Mouse (Mus musculus) limb, embryonic 11.5 days (tissue): ENCODE measurements at regions not wholly inside any gene's neighbourhood (a gene's known extent, or its start where the extent isn't known, plus 50 kb on each side); places are given as distances from the start of the nearest gene placed in this dataset.

ENCODE experiments used
- ATAC-seq: fragments of 200-750 bp; cut with Nextera tagmentation; 2 replicates; pipeline ENCODE4 v1.8.0; 2017; ENCODE audit warnings: low read depth; ENCODE audit not compliant: insufficient number of reproducible peaks, low FRiP score, low TSS enrichment
- DNase-seq: peaks from one replicate; pipeline ENCODE4 v3.0.0-alpha.2; 2015; ENCODE audit warnings: low spot score
- H3K27ac ChIP-seq: fragments of 300-500 bp; sonication (generic); replicated peaks from 2 replicates; pipeline ENCODE4 v1.5.1; 2014; ENCODE audit warnings: low read depth, mild to moderate bottlenecking, low read length
- H3K27me3 ChIP-seq: fragments of 300-500 bp; sonication (generic); 2 replicates; pipeline ENCODE4 v1.6.1; 2014; ENCODE audit warnings: mild to moderate bottlenecking, low read length, mixed read lengths; ENCODE audit not compliant: control insufficient read depth, insufficient read depth
- H3K36me3 ChIP-seq: fragments of 300-500 bp; sonication (generic); 2 replicates; pipeline ENCODE4 v1.6.1; 2014; ENCODE audit warnings: mild to moderate bottlenecking, low read length, moderate library complexity, mixed read lengths; ENCODE audit not compliant: control insufficient read depth, insufficient read depth
- H3K4me1 ChIP-seq: fragments of 300-500 bp; sonication (generic); 2 replicates; pipeline ENCODE4 v1.6.1; 2014; ENCODE audit warnings: low read length, mixed read lengths; ENCODE audit not compliant: control insufficient read depth, insufficient read depth
- H3K4me2 ChIP-seq: fragments of 300-500 bp; sonication (generic); 2 replicates; pipeline ENCODE4 v1.6.1; 2014; ENCODE audit warnings: low read depth, mild to moderate bottlenecking, moderate library complexity; ENCODE audit not compliant: severe bottlenecking
- H3K4me3 ChIP-seq: fragments of 300-500 bp; sonication (generic); 2 replicates; pipeline ENCODE4 v1.5.1; 2014; ENCODE audit warnings: low read depth, low read length
- H3K9ac ChIP-seq: fragments of 300-500 bp; sonication (generic); 2 replicates; pipeline ENCODE4 v1.6.1; 2014; ENCODE audit warnings: mild to moderate bottlenecking, low read length
- H3K9me3 ChIP-seq: fragments of 300-500 bp; sonication (generic); 2 replicates; pipeline ENCODE4 v1.6.1; 2016; ENCODE audit warnings: low read length; ENCODE audit not compliant: control insufficient read depth
- WGBS: fragments of 180-500 bp; shearing (Covaris S2); extraction: QIAGEN DNeasy Blood & Tissue Kit; methylation state at CpG from one replicate; pipeline ENCODE4 v1.1.7; 2014; 5-methylcytosine and 5-hydroxymethylcytosine counted together

DNA sequence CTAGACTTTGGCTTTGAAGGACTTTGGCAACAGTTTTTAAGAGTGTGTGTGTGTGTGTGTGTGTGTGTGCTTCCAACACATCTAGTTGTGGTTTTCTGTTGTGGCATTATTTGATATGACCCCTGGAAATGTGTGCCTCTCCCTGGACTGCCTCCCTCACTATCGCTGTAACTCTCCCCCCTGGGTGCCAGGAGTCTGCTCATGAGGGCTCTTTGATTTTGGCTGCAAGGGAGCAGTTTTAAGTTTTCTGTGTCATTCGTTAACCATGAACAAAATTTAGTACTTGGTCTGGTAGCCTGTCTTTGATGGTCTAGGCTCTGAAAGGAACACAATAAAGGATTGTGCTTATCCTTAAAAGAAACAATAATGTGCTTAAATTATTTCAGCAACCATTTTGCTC is 313.9 kb downstream of the Mtx2 start:
- H3K9me3 ChIP-seq, result no peaks in the 10 kb centered on the region
- DNase-seq (no peak), ATAC-seq (no peak)
- no peak overlapping the region for H3K4me2 ChIP-seq
- no peaks in the 10 kb centered on the region for H3K36me3 ChIP-seq
- H3K9ac ChIP-seq, result no peak overlapping the region
- H3K4me1 ChIP-seq, result peaks cover 16% of the 10 kb centered on the region
- H3K27me3 ChIP-seq, result peaks cover 26% of the 10 kb centered on the region
- no peak overlapping the region for H3K27ac ChIP-seq
- no peak overlapping the region for H3K4me3 ChIP-seq
- WGBS, result 9% methylated on average over 2 of the region's 2 CpGs

DNA sequence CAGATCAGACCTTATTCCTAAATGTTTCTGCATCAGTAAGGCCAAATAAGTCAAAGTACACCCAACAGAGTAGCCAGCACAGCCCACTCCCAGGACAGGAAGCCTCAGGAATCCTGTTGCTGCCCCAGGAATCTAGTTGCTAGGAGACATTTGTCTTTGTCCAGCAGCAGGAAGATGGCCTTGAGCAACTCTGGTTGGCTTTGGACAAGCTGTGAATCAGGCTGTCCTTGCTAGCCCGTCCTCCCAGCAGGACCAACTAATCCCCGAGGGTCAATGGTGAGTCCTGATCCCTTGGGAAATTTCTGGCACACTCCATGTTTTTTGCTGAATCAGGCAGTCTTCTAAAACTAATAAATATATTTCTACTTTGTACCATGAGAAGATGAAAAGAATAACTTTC is 317.1 kb downstream of the Mtx2 start:
- Histone ChIP-seq H3K4me1 (peaks cover 16% of the 10 kb centered on the region), H3K9me3 (no peaks in the 10 kb centered on the region), H3K27me3 (peaks cover 20% of the 10 kb centered on the region), H3K9ac (no peak overlapping the region), H3K4me2 (no peak overlapping the region), H3K36me3 (no peaks in the 10 kb centered on the region), H3K4me3 (no peak overlapping the region), H3K27ac (no peak overlapping the region)
- WGBS, result 16% methylated on average over 2 of the region's 2 CpGs
- DNase-seq (no peak), ATAC-seq (no peak)

DNA sequence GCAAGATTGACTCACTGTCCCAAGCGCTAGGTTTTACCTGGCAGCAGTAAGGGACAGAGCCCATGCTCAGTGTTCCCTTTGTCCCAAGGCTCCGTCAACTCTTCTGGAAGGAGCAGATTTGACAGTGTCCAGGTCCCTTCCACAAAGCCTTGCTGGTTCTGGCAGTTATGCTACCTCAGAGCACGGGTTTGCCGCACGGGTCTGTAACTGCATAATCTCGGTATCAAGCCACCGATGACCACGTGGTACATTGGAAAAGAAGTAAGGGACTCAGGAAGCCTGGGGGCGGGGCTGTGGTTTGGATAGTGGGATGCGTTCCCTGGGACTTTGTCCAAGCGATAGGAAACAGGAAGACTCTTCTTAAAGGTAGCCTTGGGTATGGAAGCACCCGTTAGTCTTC is 319.3 kb downstream of the Mtx2 start:
- Histone ChIP-seq H3K27me3 (peaks cover 17% of the 10 kb centered on the region), H3K36me3 (no peaks in the 10 kb centered on the region)
- WGBS, result 83% methylated on average over 12 of the region's 12 CpGs

DNA sequence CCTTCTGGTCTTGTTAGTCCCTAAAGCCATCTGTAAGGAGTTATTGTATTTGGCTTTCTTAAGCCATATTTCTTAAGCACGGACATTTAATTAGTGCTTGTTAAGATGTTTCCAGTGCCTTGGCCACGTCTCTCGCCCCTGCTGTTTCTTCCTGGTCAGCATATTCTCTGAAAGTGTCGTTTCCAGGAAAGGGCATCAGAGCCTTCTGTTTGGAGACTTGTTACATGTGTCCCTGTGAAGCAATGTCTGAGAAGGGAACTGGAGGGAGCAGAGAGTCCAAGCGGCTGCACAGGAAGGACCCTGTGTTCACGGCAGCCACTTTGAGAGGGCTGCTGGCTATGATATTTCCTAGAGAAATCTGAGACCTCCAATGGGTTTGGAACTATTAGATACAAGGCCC is 320.7 kb downstream of the Mtx2 start:
- peaks cover 11% of the 10 kb centered on the region for H3K27me3 ChIP-seq
- whole genome bisulfite sequencing, result 12% methylated on average over 6 of the region's 6 CpGs
- H3K4me3 ChIP-seq, result no peak overlapping the region
- DNase-seq (peak; percentile 55), ATAC-seq (no peak)
- H3K4me1 ChIP-seq, result peaks cover 30% of the 10 kb centered on the region
- H3K36me3 ChIP-seq, result no peaks in the 10 kb centered on the region
- no peak overlapping the region for H3K4me2 ChIP-seq
- no peak overlapping the region for H3K9ac ChIP-seq
- H3K27ac ChIP-seq, result no peak overlapping the region
- no peaks in the 10 kb centered on the region for H3K9me3 ChIP-seq

More for the DNA sequence above, 319.3 kb downstream of the Mtx2 start:
- Histone ChIP-seq H3K27ac (no peak overlapping the region), H3K4me2 (no peak overlapping the region), H3K4me1 (peaks cover 24% of the 10 kb centered on the region), H3K9ac (no peak overlapping the region), H3K9me3 (no peaks in the 10 kb centered on the region), H3K4me3 (no peak overlapping the region)
- ATAC-seq (no peak), DNase-seq (no peak)

DNA sequence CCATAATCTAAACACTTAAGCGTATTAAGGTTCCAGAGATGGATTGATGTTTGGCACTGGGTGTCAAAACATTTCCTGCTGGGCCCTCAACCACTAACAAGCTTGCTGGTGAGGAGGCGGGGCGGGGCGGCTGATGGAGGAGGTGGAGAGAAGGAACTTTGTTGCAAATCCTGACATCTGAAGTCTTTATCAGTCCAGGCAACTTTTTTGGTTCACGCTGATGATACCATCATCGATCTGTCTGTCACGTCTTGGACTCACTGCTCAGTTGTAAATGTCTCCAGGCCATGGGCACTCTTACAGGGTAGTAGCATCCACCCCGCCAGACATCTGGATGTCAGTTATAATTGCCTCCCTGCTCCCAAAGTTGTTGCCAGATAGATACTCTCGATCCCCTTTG is 321.8 kb downstream of the Mtx2 start:
- ATAC-seq (no peak), DNase-seq (peak; percentile 48)
- Histone ChIP-seq H3K4me2 (peak overlapping the region; percentile 15; the same call in 1 of the 2 replicates), H3K9ac (no peak overlapping the region), H3K9me3 (no peaks in the 10 kb centered on the region), H3K27me3 (peaks cover 9% of the 10 kb centered on the region), H3K36me3 (no peaks in the 10 kb centered on the region), H3K4me3 (no peak overlapping the region), H3K27ac (no peak overlapping the region), H3K4me1 (peaks cover 30% of the 10 kb centered on the region)
- 11% methylated on average over 9 of the region's 9 CpGs for WGBS

DNA sequence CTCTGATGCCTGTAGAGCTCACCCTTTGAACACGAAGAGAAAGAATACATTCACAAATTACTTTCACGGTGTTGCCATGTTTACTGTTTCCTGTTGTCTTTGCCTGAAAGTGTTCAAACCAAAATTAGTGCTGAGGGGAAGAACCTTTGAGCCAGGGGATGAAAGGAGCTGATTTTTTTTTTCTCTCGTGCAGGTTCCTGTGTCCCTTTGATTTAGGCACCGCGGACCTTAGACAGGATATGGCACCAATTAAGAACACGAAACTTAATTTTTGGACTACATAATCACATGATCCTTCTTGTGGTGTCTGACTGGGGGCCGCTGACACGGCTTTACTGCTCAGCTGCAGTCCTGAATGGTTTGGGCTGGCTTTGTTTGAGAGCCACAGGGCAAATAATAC is 322.4 kb downstream of the Mtx2 start:
- Histone ChIP-seq H3K9me3 (no peaks in the 10 kb centered on the region), H3K27me3 (peaks cover 9% of the 10 kb centered on the region), H3K4me2 (0 out of 2 replicates have a peak overlapping the region, but pooled peaks have one; percentile 15), H3K9ac (no peak overlapping the region), H3K27ac (no peak overlapping the region), H3K36me3 (no peaks in the 10 kb centered on the region), H3K4me1 (peaks cover 30% of the 10 kb centered on the region), H3K4me3 (no peak overlapping the region)
- ATAC-seq, result no peak
- no peak for DNase-seq
- WGBS, result 5% methylated on average over 8 of the region's 8 CpGs

DNA sequence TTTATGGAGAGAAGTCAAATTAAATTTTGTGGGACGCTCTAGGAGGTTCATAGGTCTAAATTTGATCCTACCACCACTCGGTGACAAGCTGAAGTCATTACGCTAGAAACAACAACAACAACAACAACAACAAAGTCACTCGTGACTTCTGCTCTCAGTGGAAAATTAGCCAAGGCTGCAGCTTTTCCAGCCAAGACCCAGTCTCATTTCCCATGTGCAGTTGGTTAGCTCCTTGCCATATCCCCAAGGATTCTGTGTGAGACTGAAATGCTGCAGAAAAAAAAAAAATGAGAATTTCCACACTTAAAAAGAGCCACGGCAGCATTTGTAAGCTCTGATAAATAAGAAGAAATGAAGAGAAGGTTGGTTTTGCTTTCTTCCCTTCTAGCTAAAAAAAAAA is 323.4 kb downstream of the Mtx2 start:
- peaks cover 9% of the 10 kb centered on the region for H3K27me3 ChIP-seq

DNA sequence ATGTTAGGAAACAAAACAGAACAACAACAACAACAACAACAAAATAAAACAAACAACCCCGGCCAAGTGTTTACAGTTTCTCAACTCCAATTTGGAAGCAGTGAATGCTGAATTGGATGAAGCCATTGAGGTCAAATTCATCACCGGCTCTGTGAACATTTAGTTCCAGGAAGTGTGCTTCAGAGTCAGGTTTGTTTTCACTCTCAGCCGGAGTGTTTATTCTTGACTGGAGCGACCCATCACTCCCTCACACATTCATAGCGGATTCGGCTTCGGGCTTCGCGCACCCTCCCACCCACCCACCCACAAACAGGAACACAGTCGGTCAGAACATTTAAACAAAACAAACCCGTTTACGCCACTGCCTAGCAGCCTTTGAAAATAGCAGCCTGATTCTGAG is 324.0 kb downstream of the Mtx2 start:
- no peak for DNase-seq
- peaks cover 9% of the 10 kb centered on the region for H3K27me3 ChIP-seq
- no peak overlapping the region for H3K9ac ChIP-seq
- no peak overlapping the region for H3K4me3 ChIP-seq
- H3K4me1 ChIP-seq, result peaks cover 30% of the 10 kb centered on the region
- peak overlapping the region; percentile 35; the same call in 1 of the 2 replicates for H3K4me2 ChIP-seq
- no peak for ATAC-seq
- H3K27ac ChIP-seq, result no peak overlapping the region
- H3K9me3 ChIP-seq, result no peaks in the 10 kb centered on the region
- 16% methylated on average over 12 of the region's 12 CpGs for WGBS
- no peaks in the 10 kb centered on the region for H3K36me3 ChIP-seq

More for the DNA sequence above, 323.4 kb downstream of the Mtx2 start:
- Histone ChIP-seq H3K27ac (no peak overlapping the region), H3K4me2 (no peak overlapping the region), H3K36me3 (no peaks in the 10 kb centered on the region), H3K4me3 (no peak overlapping the region), H3K9me3 (no peaks in the 10 kb centered on the region), H3K9ac (no peak overlapping the region), H3K4me1 (peaks cover 30% of the 10 kb centered on the region)
- WGBS, result 32% methylated on average over 5 of the region's 5 CpGs
- no peak for ATAC-seq
- DNase-seq, result no peak

DNA sequence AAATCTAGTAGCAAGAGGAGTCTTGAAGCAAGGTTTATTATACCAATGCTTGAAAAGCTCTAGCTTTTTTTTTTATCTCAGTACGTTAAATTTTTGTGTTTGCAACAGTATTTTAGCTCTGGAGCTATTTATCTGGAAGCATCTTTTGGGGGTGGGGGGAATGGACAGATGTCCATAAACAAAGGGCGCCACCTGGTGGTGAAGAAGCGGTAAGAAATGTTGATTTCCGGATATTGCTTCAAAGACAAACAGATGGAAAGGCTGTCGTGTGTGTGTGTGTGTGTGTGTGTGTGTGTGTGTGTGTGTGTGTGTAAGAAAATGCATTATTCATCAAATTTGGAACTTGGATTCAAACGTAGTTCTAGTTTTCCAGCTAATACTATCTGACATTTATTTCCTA is 325.4 kb downstream of the Mtx2 start:
- no peak overlapping the region for H3K4me3 ChIP-seq
- peaks cover 3% of the 10 kb centered on the region; the same call in 1 of the 2 replicates for H3K27me3 ChIP-seq
- no peak overlapping the region for H3K9ac ChIP-seq
- H3K4me2 ChIP-seq, result no peak overlapping the region
- peaks cover 28% of the 10 kb centered on the region for H3K4me1 ChIP-seq
- H3K27ac ChIP-seq, result no peak overlapping the region
- DNase-seq, result peak; percentile 73
- no peaks in the 10 kb centered on the region for H3K9me3 ChIP-seq
- no peaks in the 10 kb centered on the region for H3K36me3 ChIP-seq
- 3% methylated on average over 6 of the region's 6 CpGs for WGBS
- ATAC-seq, result no peak
